Mouse (Mus musculus) spleen, adult 2 months (tissue): ENCODE measurements around the gene Cfap126.
"Not testable (repeated sequence)": the region's sequence is repeated elsewhere in the genome, so short reads cannot be mapped to it uniquely, and the experiment has no call there.

ENCODE experiments used
- CTCF ChIP-seq: fragments of 200-500 bp; IDR thresholded peaks from 2 replicates; pipeline ENCODE4 v1.5.1; 2011; ENCODE audit warnings: mild to moderate bottlenecking, inconsistent platforms; ENCODE audit not compliant: insufficient read depth, insufficient read length, insufficient replicate concordance; ENCODE audit errors: extremely low read depth
- POLR2A ChIP-seq: fragments of 200-500 bp; IDR thresholded peaks from 2 replicates; pipeline ENCODE4 v1.6.1; 2011; ENCODE audit warnings: low read depth, low read length, inconsistent platforms

DNA sequence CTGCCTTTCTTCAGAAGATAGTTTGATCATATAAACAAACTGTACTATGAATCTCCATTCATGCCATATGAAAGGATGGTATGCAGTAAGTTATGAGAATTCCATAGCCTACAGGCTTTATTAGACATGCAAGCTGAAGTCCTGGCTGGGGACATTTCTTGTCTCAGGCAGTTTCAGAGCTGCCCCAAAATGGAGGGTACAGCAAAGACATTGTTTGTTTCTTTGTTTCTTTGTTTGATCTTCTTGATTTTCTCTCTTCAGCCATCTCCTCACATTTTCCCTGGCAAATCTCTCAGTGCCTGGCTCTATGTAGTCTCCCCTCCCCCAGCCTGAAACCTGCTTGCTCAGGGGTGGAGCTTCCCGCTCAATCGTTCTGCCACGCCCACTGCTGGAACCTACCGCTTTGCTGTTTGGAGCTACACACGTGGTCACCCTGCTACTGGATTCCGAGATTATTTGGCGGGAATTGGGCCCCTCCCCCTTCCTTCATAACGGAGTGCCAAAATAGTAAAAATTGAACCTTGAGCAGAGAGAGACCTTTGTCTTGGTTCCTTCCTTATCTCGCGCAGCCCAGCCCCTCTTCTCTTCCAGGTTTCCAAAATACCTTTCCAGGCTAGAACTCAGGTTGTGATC lies 25.4 kb upstream of the Cfap126 start:
- TF ChIP-seq CTCF, POLR2A: not testable (repeated sequence)
